Mouse (Mus musculus) thymus, adult 2 months (tissue): ENCODE results near the gene Trp53tg5.

Source experiments
- CTCF ChIP-seq: fragments of 200-500 bp; IDR thresholded peaks from 2 replicates; pipeline ENCODE4 v1.5.1; 2012; ENCODE audit warnings: mild to moderate bottlenecking, control low read depth, low read length, moderate library complexity, borderline replicate concordance; ENCODE audit not compliant: control insufficient read depth, poor library complexity, insufficient read depth; ENCODE audit errors: extremely low read depth
- POLR2A ChIP-seq: fragments of 200-500 bp; IDR thresholded peaks from 2 replicates; pipeline ENCODE4 v1.6.1; 2012; ENCODE audit warnings: mild to moderate bottlenecking, low read length, control low read depth, moderate library complexity; ENCODE audit not compliant: control insufficient read depth, poor library complexity, insufficient read depth; ENCODE audit errors: extremely low read depth

GRCm38 (mm10) chr2:164465161-164465560, 8.4 kb downstream of the Trp53tg5 start:
- TF ChIP-seq POLR2A (no peak), CTCF (no peak)
